Mouse (Mus musculus): ENCODE data around the gene Krit1. TPM values are rescaled to one million over a fixed set of nuclear protein-coding genes. Genes with fewer than 3 reads are reported as not detected.
"Not testable (repeated sequence)": the region's sequence is repeated elsewhere in the genome, so short reads cannot be mapped to it uniquely, and the experiment has no call there.

The Krit1 gene
- 33.2 and 35.9 TPM in 2 replicates for polyA plus RNA-seq (2015; fragmentation: Nextera tagmentation; extraction: Ambion mirVana)

DNA sequence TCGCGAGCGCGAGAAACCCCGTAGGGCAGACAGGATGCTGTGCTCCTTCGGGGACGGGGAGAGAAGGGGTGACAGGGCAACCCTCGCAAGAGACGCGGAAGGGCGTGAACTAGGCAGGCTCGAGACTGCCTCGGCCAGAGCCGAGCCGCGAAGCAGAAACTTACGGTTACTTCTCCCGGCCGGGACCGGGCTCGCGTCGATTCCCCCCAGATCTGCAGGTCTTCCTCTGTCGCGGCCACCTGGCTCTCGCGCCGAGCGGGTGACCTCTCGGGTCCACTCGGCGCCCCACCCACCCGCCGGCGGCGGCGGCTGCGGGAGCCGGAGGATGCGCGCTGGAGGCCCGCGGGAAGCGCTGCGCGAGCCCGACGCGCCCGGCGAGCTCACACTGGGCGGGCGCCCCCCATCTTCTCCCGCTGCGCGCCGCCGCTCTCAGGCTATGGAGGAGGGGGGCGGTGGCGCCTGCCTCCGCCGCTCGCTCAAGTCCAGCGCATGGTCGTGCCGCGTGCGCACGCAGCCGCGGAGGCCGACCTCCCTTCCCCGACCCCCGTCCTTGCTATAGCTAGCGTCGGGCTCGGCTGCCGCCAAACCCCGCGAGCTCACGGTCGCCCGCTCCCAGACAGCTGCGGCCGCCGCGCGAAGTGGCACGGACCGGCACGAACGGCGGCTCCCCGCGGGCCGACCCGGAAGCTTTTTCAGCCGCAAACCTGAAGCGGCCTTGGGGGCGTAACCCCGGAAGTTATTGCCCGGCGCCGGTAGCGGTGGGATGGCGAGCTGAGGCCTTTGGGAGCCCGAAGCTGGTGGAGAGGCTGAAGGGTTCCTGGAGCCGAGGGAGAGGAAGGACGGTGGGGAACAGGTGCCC, at the start of gene Krit1, which contains the start of gene Ankib1:
Gene Krit1, plus strand, starts transcription at position 752 of the 859 bp plus-strand sequence.
Gene Ankib1, minus strand, starts transcription at position 493 of the 859 bp plus-strand sequence.
- peak within 1 kb of the TSS; percentile 95 for H3K4me2 ChIP-seq
- H3K9me3 ChIP-seq: no peaks in the 10 kb centered on the region
- H3K36me3 ChIP-seq: peaks cover 7% of the 10 kb centered on the region; the same call in 1 of the 2 replicates
- peaks cover 16% of the 10 kb centered on the region for H3K4me1 ChIP-seq
- peak within 1 kb of the TSS; percentile 95 for H3K4me3 ChIP-seq
- H3K27me3 ChIP-seq (replicated peaks): no peaks in the 10 kb centered on the region
- peak within 1 kb of the TSS; percentile 95 for H3K9ac ChIP-seq
- under 1% methylated on average over 101 of the region's 109 CpGs for WGBS
- H3K27ac ChIP-seq (replicated peaks): peak within 1 kb of the TSS; percentile 93
- ATAC-seq (ENCODE audit: extremely low read depth, insufficient number of reproducible peaks, low FRiP score, low TSS enrichment): peak; percentile 90

DNA sequence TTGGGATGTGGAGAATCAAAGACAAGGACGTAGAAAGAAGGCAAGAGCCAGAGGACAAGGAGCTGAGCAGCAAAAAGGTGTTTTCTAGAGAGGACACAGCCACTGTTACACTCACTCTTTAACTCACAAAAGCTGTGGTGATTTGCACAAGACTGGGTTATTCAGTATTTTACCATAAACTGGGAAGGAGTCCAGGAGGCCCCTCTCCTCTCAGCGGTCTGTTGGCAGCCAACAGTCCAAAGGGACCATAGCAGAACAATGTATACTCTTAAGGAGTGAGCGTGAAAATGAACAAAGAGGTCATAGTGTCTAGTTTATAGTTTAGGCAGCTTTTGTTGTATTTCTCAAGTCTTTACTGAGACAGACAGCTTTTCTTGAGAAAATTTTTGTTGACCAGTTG, 31.5 kb upstream of the Krit1 start:
- no peak for ATAC-seq (ENCODE audit: extremely low read depth, insufficient number of reproducible peaks, low FRiP score, low TSS enrichment)
- Histone ChIP-seq H3K27ac (replicated peaks) (peak overlapping the region; percentile 29; the same call in 1 of the 2 replicates), H3K4me1 (peaks cover 10% of the 10 kb centered on the region; the same call in 1 of the 2 replicates), H3K9ac (no peak overlapping the region), H3K9me3 (no peaks in the 10 kb centered on the region), H3K4me3 (no peak overlapping the region), H3K36me3 (peaks cover 13% of the 10 kb centered on the region), H3K27me3 (replicated peaks) (no peaks in the 10 kb centered on the region), H3K4me2 (peak overlapping the region; percentile 38; the same call in 1 of the 2 replicates)
- WGBS: 81% methylated on average over 3 of the region's 3 CpGs

DNA sequence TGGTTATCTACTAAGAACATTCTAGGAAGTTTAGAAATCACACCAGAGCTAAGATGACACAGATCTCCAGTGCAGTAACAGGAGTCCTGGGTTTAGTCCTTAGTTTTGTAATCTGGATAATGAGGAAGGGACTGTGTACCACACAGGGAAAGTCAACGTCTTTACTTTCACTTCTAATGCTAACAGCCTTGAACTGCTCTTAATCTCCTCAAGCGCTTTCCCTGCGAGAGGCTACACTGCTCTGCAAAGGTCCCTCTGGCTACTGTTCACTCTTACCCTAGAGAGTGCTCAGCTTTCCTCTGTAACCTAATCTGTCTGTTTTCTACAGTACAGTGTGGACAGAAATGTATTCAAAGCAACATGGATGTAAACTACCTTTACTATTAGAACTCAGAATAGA, 31.0 kb upstream of the Krit1 start:
- ATAC-seq (ENCODE audit: extremely low read depth, insufficient number of reproducible peaks, low FRiP score, low TSS enrichment): no peak
- 58% methylated on average over 3 of the region's 3 CpGs for WGBS
- Histone ChIP-seq H3K4me3 (no peak overlapping the region), H3K36me3 (peaks cover 8% of the 10 kb centered on the region), H3K4me2 (peak overlapping the region; percentile 38), H3K27me3 (replicated peaks) (no peaks in the 10 kb centered on the region), H3K27ac (replicated peaks) (peak overlapping the region; percentile 15; the same call in 1 of the 2 replicates), H3K9me3 (no peaks in the 10 kb centered on the region), H3K9ac (0 out of 2 replicates have a peak overlapping the region, but pooled peaks have one; percentile 14), H3K4me1 (peaks cover 10% of the 10 kb centered on the region; the same call in 1 of the 2 replicates)

DNA sequence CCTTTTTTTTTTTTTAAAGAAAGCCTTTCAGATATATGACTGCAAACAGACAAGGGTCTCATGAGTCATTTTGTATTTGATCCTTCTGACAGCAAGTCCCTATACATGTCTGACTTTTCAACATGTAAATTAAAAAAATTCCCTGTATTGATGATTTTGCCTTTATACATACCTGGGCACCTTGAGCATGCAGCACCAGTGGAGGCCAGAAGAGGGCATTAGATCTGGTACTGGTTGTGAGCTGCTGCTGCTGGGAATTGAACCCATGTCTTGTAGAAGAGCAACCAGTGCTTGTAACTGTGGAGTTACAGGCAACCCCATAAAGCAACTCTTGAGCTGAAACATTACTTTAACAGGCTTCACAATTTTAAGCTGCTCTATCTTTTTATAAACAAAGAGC, 20.3 kb upstream of the Krit1 start:
- H3K4me3 ChIP-seq: no peak overlapping the region
- no peak overlapping the region for H3K9ac ChIP-seq
- peaks cover 10% of the 10 kb centered on the region for H3K4me1 ChIP-seq
- no peak overlapping the region for H3K27ac ChIP-seq (replicated peaks)
- H3K4me2 ChIP-seq: no peak overlapping the region
- no peak for ATAC-seq (ENCODE audit: extremely low read depth, insufficient number of reproducible peaks, low FRiP score, low TSS enrichment)
- no peaks in the 10 kb centered on the region for H3K27me3 ChIP-seq (replicated peaks)
- no peaks in the 10 kb centered on the region for H3K9me3 ChIP-seq
- H3K36me3 ChIP-seq: 0 out of 2 replicates have a peak, but pooled peaks cover 2% of the 10 kb centered on the region

DNA sequence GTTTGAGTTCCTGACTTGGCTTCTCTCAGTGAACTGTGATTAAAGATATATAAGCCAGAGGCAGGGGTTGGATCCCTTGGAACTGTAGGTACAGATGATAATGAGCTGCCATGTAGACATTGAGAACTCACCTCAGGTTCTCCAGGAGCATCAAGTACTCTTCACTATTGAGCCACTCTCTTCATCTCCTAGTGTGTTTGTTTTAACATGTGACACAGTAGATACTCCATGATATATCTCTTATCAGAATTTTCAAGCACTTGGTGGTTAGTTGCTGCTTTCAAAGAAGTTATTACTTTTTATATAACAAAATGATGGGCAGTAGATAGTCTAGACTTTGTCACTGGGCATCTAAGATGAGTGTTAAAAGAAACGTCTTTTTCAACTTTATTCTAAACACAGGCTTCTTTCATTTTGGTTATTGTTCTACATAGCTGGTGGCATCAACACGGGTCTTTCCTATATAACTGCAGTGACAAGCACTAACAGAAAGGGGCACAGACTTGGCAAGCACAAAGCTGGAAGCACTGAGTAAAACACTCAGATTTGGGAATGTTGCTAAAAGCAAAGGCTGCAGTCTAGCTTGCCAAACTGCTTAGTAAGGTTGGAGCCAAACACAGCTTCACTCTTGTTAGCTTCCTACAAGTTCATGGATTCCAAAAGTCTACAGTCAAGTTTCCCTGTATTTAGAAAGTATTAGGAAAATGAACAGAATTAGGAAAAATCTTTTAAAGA, 18.9 kb upstream of the Krit1 start:
- Histone ChIP-seq H3K36me3 (0 out of 2 replicates have a peak, but pooled peaks cover 2% of the 10 kb centered on the region), H3K27ac (replicated peaks) (no peak overlapping the region), H3K4me1 (peaks cover 14% of the 10 kb centered on the region), H3K4me3 (no peak overlapping the region), H3K4me2 (no peak overlapping the region), H3K9ac (no peak overlapping the region), H3K9me3 (no peaks in the 10 kb centered on the region), H3K27me3 (replicated peaks) (no peaks in the 10 kb centered on the region)
- no peak for ATAC-seq (ENCODE audit: extremely low read depth, insufficient number of reproducible peaks, low FRiP score, low TSS enrichment)
- WGBS: 81% methylated on average over 2 of the region's 2 CpGs

DNA sequence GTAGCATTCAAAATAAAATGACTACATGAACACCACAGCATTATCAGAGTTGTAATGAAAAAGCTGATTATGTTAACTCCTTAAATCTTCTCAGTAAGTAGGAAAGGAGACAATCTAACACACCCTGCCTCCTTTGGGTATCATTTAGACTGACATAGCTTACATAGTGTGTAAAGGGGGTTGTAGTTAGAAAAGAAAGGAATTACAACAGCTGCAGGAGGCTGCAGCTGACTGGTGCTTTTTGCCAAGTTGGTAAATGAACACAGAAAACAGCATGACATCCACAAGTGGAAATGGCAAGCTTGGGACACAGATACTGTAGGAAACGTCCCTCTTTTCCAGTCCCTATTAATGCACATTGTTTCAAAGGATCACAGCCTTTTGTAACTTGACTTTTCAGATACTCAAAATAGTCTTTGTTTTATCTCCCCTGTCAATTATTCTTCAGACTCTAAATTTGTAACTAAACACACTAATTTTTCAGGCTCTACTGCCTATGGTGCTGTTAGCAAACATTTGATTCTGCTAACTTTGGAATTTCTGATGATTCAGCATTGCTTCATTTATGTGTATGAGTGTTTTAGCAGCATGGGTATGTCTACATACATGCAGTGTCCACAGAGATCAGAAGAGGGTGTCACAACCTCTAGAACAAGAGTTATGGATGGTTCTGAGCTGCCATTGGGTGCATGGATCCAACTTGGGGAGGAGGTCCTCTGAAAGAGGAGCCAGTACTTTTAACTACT, 18.1 kb upstream of the Krit1 start:
- Histone ChIP-seq H3K9ac (no peak overlapping the region), H3K9me3 (no peaks in the 10 kb centered on the region), H3K4me2 (no peak overlapping the region), H3K4me3 (no peak overlapping the region), H3K36me3 (0 out of 2 replicates have a peak, but pooled peaks cover 2% of the 10 kb centered on the region), H3K27me3 (replicated peaks) (no peaks in the 10 kb centered on the region), H3K4me1 (peaks cover 14% of the 10 kb centered on the region), H3K27ac (replicated peaks) (no peak overlapping the region)
- WGBS: 61% methylated on average over 1 of the region's 1 CpGs
- ATAC-seq (ENCODE audit: extremely low read depth, insufficient number of reproducible peaks, low FRiP score, low TSS enrichment): no peak

DNA sequence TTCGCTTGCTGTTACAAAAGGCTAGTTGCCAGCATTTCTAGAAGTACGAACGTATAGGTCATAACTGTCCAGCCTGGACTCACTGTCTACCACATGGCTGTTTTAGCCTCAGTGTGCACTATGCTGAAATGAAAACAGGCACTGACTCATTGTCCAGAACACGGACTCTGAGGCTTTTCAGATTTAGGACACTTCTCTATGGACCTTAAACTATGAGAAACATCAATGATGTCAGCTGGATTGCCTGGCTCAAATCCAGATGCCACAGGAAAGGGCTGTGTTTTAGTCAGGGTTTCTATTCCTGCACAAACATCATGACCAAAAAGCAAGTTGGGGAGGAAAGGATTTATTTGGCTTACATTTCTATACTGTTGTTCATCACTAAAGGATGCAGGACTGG, 15.4 kb upstream of the Krit1 start:
- Histone ChIP-seq H3K27me3 (replicated peaks) (no peaks in the 10 kb centered on the region), H3K4me1 (peaks cover 21% of the 10 kb centered on the region), H3K9me3 (no peaks in the 10 kb centered on the region), H3K9ac (no peak overlapping the region), H3K36me3 (no peaks in the 10 kb centered on the region), H3K4me3 (no peak overlapping the region), H3K27ac (replicated peaks) (no peak overlapping the region), H3K4me2 (no peak overlapping the region)
- 66% methylated on average over 4 of the region's 4 CpGs for WGBS
- no peak for ATAC-seq (ENCODE audit: extremely low read depth, insufficient number of reproducible peaks, low FRiP score, low TSS enrichment)

DNA sequence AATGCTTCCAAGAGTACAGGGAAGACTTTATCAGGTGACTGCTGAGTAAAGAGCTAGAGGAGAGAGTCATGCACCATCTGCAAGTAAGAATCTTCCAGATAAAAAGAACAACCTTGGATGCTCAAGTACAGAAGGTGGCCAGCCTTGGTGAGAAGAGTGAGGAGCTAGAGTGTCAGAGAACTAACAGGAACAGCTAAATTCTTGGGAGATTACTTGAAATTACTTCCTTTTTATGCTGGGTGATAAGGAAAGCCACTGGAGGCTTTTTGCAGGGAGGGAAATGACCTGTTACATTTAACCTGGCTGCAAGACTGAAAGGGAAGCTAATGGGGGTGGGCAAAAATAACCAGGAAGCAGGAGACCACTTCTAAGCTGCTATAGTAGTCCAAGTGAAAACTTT, 11.9 kb upstream of the Krit1 start:
- H3K36me3 ChIP-seq: peaks cover 5% of the 10 kb centered on the region; the same call in 1 of the 2 replicates
- no peaks in the 10 kb centered on the region for H3K9me3 ChIP-seq
- no peak overlapping the region for H3K9ac ChIP-seq
- peaks cover 17% of the 10 kb centered on the region for H3K4me1 ChIP-seq
- H3K4me3 ChIP-seq: no peak overlapping the region
- no peak overlapping the region for H3K27ac ChIP-seq (replicated peaks)
- no peaks in the 10 kb centered on the region for H3K27me3 ChIP-seq (replicated peaks)
- H3K4me2 ChIP-seq: no peak overlapping the region
- no peak for ATAC-seq (ENCODE audit: extremely low read depth, insufficient number of reproducible peaks, low FRiP score, low TSS enrichment)

DNA sequence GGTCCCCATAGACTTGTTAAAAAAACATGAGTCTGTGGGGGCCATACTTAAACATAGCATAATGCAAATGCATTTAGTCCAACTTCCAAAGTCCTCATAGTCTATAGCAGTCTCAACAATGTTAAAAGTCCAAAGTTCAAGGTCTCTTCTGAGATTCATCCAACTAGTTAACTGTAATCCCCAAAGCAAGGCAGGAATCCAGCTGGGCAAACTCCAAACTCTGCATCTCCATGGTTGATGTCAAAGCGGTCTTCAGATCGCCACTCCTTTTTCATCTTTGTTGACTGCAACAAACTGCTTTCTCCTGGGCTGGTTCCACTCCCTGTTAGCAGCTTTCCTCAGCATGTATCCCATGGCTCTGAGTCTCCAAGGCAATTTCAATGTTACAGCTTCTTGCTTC, 5.9 kb upstream of the Krit1 start:
- peaks cover 13% of the 10 kb centered on the region for H3K4me1 ChIP-seq
- not testable (repeated sequence) for H3K27ac ChIP-seq (replicated peaks); H3K4me2 ChIP-seq; H3K9ac ChIP-seq; ATAC-seq (ENCODE audit: extremely low read depth, insufficient number of reproducible peaks, low FRiP score, low TSS enrichment); H3K4me3 ChIP-seq; H3K27me3 ChIP-seq (replicated peaks); H3K9me3 ChIP-seq; H3K36me3 ChIP-seq
- WGBS: 98% methylated on average over 2 of the region's 2 CpGs

DNA sequence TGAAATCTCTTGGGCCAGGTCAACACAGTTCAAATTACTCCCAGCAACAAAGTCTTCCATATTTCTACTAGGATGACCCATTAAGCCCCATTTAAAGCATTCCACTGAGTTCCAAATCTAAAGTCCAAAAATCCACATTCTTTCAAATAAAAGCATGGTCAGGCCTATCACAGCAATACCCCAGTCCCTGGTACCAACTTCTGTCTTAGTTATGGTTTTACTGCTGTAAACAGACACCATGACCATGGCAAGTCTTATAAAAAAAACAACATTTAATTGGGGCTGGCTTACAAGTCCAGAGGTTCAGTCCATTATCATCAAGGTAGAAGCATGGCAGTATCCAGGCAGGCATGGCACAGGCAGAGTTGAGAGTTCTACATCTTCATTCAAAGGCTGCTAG, 4.3 kb upstream of the Krit1 start:
- H3K9me3 ChIP-seq; H3K36me3 ChIP-seq; H3K27ac ChIP-seq (replicated peaks); ATAC-seq (ENCODE audit: extremely low read depth, insufficient number of reproducible peaks, low FRiP score, low TSS enrichment); H3K9ac ChIP-seq; H3K4me3 ChIP-seq; H3K27me3 ChIP-seq (replicated peaks); H3K4me2 ChIP-seq: not testable (repeated sequence)
- peaks cover 13% of the 10 kb centered on the region for H3K4me1 ChIP-seq

DNA sequence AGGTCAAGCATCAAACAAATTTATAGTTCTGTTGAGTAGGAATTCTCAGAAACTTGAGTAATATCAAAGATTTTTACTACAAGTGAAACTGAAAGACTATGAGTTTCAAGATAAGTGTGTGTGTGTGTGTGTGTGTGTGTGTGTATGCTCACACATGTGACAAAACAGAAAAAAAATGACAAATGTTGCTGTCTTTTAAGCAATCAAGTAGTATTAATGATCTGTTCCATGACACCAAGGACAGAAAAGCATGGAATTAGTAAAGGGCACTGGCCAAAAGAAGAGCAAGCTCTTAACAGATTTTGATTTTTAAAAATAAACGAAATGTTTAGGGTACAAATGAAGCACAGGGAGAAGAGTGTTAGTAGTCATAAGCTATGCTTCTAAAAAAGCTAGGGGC, 2.9 kb upstream of the Krit1 start:
- no peak for ATAC-seq (ENCODE audit: extremely low read depth, insufficient number of reproducible peaks, low FRiP score, low TSS enrichment)
- H3K4me2 ChIP-seq: no peak overlapping the region
- no peak overlapping the region for H3K9ac ChIP-seq
- peaks cover 3% of the 10 kb centered on the region; the same call in 1 of the 2 replicates for H3K36me3 ChIP-seq
- peaks cover 16% of the 10 kb centered on the region for H3K4me1 ChIP-seq
- H3K4me3 ChIP-seq: no peak overlapping the region
- H3K27ac ChIP-seq (replicated peaks): no peak overlapping the region
- no peaks in the 10 kb centered on the region for H3K27me3 ChIP-seq (replicated peaks)
- 85% methylated on average over 1 of the region's 1 CpGs for WGBS
- no peaks in the 10 kb centered on the region for H3K9me3 ChIP-seq
